Mouse (Mus musculus) hindbrain, embryonic 14.5 days (tissue): ENCODE measurements around the gene Ly75. TPM values are rescaled to one million over a fixed set of nuclear protein-coding genes. Genes with fewer than 3 reads are reported as not detected.

Experiments
- ATAC-seq: fragments of 200-750 bp; cut with Nextera tagmentation; 2 replicates; pipeline ENCODE4 v1.8.0; 2017; ENCODE audit warnings: moderate number of reproducible peaks, mild to moderate bottlenecking, moderate TSS enrichment, moderate library complexity; ENCODE audit not compliant: low FRiP score
- DNase-seq: peaks from one replicate; pipeline ENCODE4 v3.0.0-alpha.2; 2015; ENCODE audit warnings: low spot score
- H3K27ac ChIP-seq: fragments of 300-500 bp; sonication (generic); 2 replicates; pipeline ENCODE4 v1.5.1; 2014; ENCODE audit warnings: mild to moderate bottlenecking, moderate library complexity
- H3K27me3 ChIP-seq: fragments of 300-500 bp; sonication (generic); 2 replicates; pipeline ENCODE4 v1.6.1; 2014; ENCODE audit warnings: mild to moderate bottlenecking, low read length, mixed read lengths; ENCODE audit not compliant: control insufficient read depth, insufficient read depth
- H3K36me3 ChIP-seq: fragments of 300-500 bp; sonication (generic); replicated peaks from 2 replicates; pipeline ENCODE4 v1.6.1; 2014; ENCODE audit not compliant: control insufficient read depth, insufficient read depth
- H3K4me1 ChIP-seq: fragments of 300-500 bp; sonication (generic); replicated peaks from 2 replicates; pipeline ENCODE4 v1.6.1; 2014; ENCODE audit warnings: antibody characterized with exemption, low read length, mixed read lengths; ENCODE audit not compliant: control insufficient read depth, insufficient read depth
- H3K4me2 ChIP-seq: fragments of 300-500 bp; sonication (generic); replicated peaks from 2 replicates; pipeline ENCODE4 v1.6.1; 2014; ENCODE audit warnings: mild to moderate bottlenecking, moderate library complexity
- H3K4me3 ChIP-seq: fragments of 300-500 bp; sonication (generic); replicated peaks from 2 replicates; pipeline ENCODE4 v1.5.1; 2014; ENCODE audit warnings: mild to moderate bottlenecking, low read length
- H3K9ac ChIP-seq: fragments of 300-500 bp; sonication (generic); 2 replicates; pipeline ENCODE4 v1.6.1; 2014
- H3K9me3 ChIP-seq: fragments of 300-500 bp; sonication (generic); 2 replicates; pipeline ENCODE4 v1.6.1; 2016; ENCODE audit warnings: low read length; ENCODE audit not compliant: control insufficient read depth
- WGBS: fragments of 180-500 bp; shearing (Covaris S2); extraction: QIAGEN DNeasy Blood & Tissue Kit; methylation state at CpG from one replicate; pipeline ENCODE4 v1.1.7; 2014; 5-methylcytosine and 5-hydroxymethylcytosine counted together
- polyA plus RNA-seq: library from polyadenylated mRNA; unstranded; fragments of >200 nt; fragmentation: Nextera tagmentation; extraction: Ambion mirVana; gene quantifications from 2 replicates; pipeline ENCODE4 v1.2.1, GENCODE M21; 2014

Gene Ly75
- polyA plus RNA-seq, 1 experiment from 2014 or later, result 1.6 TPM

DNA sequence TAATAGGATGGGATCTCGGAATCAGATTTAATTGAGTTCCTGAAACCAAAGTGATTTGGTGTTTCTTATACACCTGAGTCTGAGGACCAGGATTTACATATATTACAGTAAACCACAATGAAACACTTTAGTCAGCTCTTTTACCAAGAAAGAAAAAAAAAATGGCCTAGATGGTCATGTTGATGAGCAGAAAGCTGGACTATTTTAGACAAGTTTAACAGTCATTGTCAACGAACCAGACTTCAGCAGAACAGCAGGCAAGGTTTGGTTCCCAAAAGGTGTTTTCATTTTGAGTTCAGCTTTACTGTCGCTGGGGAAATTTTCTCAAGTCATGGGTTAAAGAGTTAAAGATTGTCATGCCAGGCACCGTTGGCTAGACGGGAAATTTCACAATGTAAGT, 5.8 kb downstream of the Ly75 start:
- Histone ChIP-seq H3K27ac (no peak overlapping the region), H3K4me3 (no peak overlapping the region), H3K36me3 (no peaks in the 10 kb centered on the region), H3K27me3 (no peaks in the 10 kb centered on the region), H3K4me1 (no peaks in the 10 kb centered on the region), H3K4me2 (no peak overlapping the region), H3K9me3 (no peaks in the 10 kb centered on the region), H3K9ac (no peak overlapping the region)
- 92% methylated on average over 5 of the region's 5 CpGs for WGBS
- ATAC-seq (no peak), DNase-seq (no peak)

DNA sequence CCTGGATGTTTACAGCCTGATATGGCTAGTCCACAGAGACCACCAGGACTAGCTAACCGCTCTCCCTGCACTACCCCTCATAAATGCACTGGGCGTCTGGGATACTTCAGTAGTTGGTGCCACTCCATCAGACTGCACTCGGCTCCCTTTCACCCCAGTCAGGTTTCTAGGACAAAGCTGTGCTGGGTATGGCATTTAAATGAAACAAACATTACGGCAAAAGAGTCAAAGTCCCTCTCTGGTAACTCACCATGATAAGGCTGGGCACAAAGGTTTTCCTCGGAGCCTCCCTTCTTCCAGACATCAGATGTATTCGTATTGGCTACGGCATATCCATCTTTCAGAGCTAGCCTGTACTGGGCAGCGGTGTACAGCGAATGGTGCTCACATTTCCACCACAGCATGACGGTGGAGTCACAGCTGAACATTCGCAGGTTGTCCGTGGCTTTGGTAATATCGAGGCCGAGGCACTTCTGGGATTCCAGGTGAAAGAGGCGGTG, 7.4 kb downstream of the Ly75 start:
- Histone ChIP-seq H3K9ac (no peak overlapping the region), H3K9me3 (no peaks in the 10 kb centered on the region), H3K4me3 (no peak overlapping the region), H3K27ac (no peak overlapping the region), H3K27me3 (no peaks in the 10 kb centered on the region), H3K36me3 (no peaks in the 10 kb centered on the region), H3K4me2 (no peak overlapping the region), H3K4me1 (no peaks in the 10 kb centered on the region)
- 94% methylated on average over 15 of the region's 15 CpGs for WGBS
- DNase-seq (no peak), ATAC-seq (no peak)

DNA sequence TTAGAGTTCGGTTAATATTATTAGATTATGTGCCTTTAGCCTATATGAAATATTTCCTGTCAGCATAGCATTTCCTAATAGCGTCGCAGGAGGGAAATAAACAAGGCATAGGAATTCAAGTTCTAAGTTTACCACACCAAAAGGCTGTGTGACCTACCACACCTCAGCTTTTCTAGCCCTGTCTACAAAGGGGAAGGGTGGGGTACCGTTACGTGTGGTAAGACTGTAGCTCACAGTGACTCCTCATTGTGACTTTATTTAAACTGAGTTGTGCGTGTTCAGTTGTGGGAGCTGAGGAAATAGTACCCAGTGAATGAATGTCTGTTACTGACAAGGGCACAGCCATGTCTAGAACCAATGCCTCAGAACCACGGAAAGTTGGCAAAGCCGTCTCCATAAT, 8.0 kb downstream of the Ly75 start:
- Histone ChIP-seq H3K36me3 (no peaks in the 10 kb centered on the region), H3K27me3 (no peaks in the 10 kb centered on the region), H3K4me3 (no peak overlapping the region), H3K9me3 (no peaks in the 10 kb centered on the region), H3K4me2 (no peak overlapping the region), H3K9ac (no peak overlapping the region), H3K4me1 (no peaks in the 10 kb centered on the region), H3K27ac (no peak overlapping the region)
- no peak for DNase-seq
- ATAC-seq, result no peak
- 94% methylated on average over 8 of the region's 8 CpGs for WGBS

DNA sequence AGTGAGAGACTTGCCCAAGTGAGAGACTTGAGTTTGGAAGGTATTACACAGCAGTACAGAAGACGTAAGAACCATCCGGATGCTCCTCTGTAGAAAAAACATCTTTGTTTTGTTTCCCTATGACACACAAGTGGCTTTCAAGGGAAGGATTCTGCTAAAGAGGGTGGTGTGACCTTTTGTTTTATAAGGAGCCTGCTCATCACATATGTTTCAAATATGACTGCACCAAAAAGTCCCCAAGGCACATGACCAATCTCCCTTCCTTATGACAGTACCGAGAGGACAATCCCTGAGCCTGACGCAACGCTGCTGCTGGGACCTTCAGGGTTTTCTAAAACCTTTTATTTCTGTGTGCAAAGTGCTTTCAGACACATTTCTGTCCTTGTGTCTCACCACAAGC, 12.9 kb downstream of the Ly75 start:
- Histone ChIP-seq H3K4me1 (no peaks in the 10 kb centered on the region), H3K4me2 (no peak overlapping the region), H3K9me3 (no peaks in the 10 kb centered on the region), H3K9ac (no peak overlapping the region), H3K4me3 (no peak overlapping the region), H3K27ac (no peak overlapping the region), H3K27me3 (no peaks in the 10 kb centered on the region), H3K36me3 (no peaks in the 10 kb centered on the region)
- no peak for DNase-seq
- 93% methylated on average over 5 of the region's 5 CpGs for WGBS
- no peak for ATAC-seq

DNA sequence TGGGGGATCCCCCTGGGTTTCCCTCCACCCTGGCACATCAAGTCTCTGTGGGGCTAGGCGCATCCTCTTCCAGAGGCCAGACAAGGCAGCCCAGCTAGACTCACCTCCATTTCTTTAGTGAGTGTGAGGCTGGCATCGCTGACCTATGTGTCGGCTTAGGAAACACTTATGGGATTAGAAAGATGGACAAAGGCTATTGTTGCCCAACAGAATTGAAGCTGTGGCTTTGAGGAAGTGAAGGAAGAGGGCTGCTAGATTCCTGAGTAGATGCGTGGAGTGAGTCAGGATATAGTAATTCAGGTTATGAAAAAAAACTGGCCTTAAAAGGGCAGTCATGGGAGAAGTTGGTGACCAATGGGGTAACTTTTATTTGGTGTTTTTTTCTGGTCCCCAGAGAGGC, 13.6 kb downstream of the Ly75 start:
- Histone ChIP-seq H3K27me3 (no peaks in the 10 kb centered on the region), H3K4me1 (no peaks in the 10 kb centered on the region), H3K4me3 (no peak overlapping the region), H3K4me2 (no peak overlapping the region), H3K9me3 (no peaks in the 10 kb centered on the region), H3K27ac (no peak overlapping the region), H3K9ac (no peak overlapping the region), H3K36me3 (no peaks in the 10 kb centered on the region)
- 88% methylated on average over 4 of the region's 4 CpGs for WGBS
- no peak for ATAC-seq
- DNase-seq, result no peak

DNA sequence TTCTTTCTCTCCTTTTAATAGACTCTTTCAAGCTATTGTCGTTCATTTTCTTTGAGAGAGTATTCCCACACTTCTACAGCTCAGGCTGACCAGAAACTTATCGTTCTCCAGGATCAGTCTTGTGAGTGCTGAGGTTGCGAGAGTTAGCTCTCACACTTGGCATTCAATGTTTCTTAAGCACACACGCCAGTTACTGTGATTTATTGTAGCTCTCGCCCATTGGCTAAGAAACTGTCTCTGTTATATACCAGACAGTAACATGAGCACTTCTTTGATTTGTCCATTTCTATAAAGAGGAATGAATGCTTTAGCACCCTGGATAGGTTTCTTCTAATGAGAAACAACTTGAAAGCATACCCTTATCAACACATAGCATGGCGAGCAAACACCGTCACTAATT, 15.2 kb downstream of the Ly75 start:
- Histone ChIP-seq H3K9me3 (no peaks in the 10 kb centered on the region), H3K4me2 (no peak overlapping the region), H3K27me3 (no peaks in the 10 kb centered on the region), H3K4me1 (no peaks in the 10 kb centered on the region), H3K9ac (no peak overlapping the region), H3K4me3 (no peak overlapping the region), H3K27ac (no peak overlapping the region), H3K36me3 (no peaks in the 10 kb centered on the region)
- 93% methylated on average over 7 of the region's 7 CpGs for WGBS
- DNase-seq, result no peak
- ATAC-seq, result no peak

DNA sequence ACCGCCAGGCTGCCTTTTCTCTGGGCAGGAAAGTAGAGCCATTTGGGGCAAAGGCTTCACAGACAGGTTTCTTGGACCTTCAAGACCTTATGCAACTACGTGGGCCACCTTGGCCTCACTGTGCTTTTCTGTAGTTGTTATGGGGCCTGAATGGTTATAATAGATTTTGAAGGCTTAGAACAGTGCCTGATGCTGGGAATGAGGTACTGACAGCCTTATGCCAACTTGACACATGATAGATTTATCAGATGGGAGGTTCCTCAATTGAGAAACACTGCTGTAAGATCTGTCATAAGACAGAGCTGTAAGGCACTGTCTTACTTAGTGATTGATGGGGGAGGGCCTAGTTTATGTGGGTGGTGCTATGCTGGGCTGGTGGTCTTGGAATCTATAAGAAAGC, 15.9 kb downstream of the Ly75 start:
- no peak for ATAC-seq
- no peaks in the 10 kb centered on the region for H3K27me3 ChIP-seq
- H3K9ac ChIP-seq, result no peak overlapping the region
- no peak for DNase-seq
- H3K4me3 ChIP-seq, result no peak overlapping the region
- no peaks in the 10 kb centered on the region for H3K36me3 ChIP-seq
- no peaks in the 10 kb centered on the region for H3K9me3 ChIP-seq
- H3K27ac ChIP-seq, result no peak overlapping the region
- H3K4me1 ChIP-seq, result no peaks in the 10 kb centered on the region
- WGBS, result 92% methylated on average over 2 of the region's 2 CpGs
- no peak overlapping the region for H3K4me2 ChIP-seq

DNA sequence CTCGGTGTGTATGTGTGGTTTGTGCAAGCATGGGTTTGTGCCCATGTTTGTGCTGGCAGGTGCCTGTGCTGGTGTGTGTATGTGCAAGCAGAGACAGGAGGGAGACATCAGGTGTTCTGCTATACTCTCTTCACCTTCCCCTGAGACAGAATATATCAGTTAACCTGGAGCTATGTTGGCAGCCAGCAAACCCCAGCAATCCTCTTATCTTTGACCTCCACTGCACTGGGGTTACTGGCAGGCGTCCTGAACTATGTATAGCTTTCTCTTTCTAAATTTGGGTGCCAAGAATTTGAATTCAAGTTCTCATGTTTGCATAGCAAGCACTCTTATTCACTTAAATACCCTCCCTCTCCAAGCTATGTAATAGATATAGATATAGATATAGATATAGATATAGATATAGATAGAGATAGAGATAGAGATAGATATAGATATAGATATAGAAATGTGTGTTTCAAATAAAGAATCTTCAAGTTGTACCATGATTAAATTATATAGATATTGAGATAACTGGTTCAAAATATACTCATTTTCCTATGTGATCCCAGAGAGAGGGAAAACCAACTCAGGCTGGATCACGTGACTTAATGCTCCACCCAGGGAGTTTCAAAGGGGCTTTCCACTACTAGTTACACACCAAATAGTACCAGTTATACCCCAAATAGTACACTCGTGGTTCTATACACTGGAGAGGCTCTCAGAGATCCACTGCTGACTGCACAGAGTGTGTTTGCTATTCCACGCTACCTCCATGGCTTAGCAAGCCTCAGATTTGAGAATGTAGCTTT, 17.1 kb downstream of the Ly75 start:
- DNase-seq (no peak), ATAC-seq (no peak)
- Histone ChIP-seq H3K9ac (no peak overlapping the region), H3K27ac (no peak overlapping the region), H3K36me3 (no peaks in the 10 kb centered on the region), H3K4me1 (no peaks in the 10 kb centered on the region), H3K4me2 (no peak overlapping the region), H3K4me3 (no peak overlapping the region), H3K27me3 (no peaks in the 10 kb centered on the region), H3K9me3 (no peaks in the 10 kb centered on the region)
- 83% methylated on average over 5 of the region's 5 CpGs for WGBS

DNA sequence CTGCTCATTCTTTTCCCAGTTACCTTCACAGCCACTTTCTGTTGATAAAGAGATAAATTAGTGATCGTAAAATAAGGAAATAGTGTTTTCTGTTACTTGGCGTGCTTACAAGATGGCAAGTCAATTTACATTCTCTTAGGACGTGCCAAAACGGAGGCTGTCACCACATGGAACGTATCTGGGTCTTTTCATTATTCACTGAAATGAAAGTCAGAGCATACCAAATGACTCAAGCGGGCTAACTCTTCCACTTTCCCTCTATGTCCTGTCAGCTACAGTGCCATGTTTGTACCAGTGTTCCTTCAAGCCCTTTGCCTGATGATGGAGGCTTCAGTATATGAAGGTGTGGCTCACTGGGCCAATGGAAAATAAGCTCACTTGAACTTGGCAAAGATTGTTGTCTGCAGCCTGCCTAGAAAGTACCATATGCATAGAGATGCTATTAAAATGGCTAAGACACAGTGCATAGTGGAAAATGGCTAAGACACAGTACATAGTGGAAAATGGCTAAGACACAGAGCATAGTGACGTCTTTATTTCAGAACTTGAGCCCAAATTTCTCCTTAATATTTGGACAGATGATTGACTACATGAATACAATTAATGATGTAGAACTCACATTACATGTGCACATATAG, 17.8 kb downstream of the Ly75 start:
- H3K9me3 ChIP-seq, result no peaks in the 10 kb centered on the region
- no peaks in the 10 kb centered on the region for H3K27me3 ChIP-seq
- H3K4me1 ChIP-seq, result no peaks in the 10 kb centered on the region
- H3K27ac ChIP-seq, result no peak overlapping the region
- no peak overlapping the region for H3K4me3 ChIP-seq
- WGBS, result 88% methylated on average over 7 of the region's 7 CpGs
- ATAC-seq, result no peak
- no peak overlapping the region for H3K9ac ChIP-seq
- no peak overlapping the region for H3K4me2 ChIP-seq
- no peaks in the 10 kb centered on the region for H3K36me3 ChIP-seq
- no peak for DNase-seq
